Mouse (Mus musculus): ENCODE measurements around the gene 2410141K09Rik.
"Not testable (repeated sequence)": the region's sequence is repeated elsewhere in the genome, so short reads cannot be mapped to it uniquely, and the experiment has no call there.

The 2410141K09Rik gene

DNA sequence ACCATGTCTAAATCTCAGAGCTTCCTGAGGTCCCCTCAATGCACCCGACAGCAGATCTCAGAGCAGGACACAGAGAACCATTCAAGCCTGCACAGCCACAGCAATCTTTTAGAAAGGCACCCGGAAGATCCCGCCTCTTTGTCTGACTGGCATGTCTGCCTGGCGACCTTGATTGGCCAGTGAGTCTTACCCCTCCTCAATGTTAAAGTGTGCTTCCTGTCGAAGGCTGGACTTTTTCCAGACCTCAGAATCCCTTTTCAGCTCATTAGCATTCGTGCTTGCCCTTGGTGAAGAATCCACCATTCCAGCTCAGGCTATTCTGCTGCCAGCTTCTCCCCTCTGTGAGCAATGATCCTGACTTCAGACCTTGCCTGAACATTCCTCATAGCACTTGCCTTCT is at the start of gene 2410141K09Rik:
TSS of gene 2410141K09Rik (minus strand) at position 101 of the 400 bp plus-strand sequence.
- DNase-seq: not testable (repeated sequence)

DNA sequence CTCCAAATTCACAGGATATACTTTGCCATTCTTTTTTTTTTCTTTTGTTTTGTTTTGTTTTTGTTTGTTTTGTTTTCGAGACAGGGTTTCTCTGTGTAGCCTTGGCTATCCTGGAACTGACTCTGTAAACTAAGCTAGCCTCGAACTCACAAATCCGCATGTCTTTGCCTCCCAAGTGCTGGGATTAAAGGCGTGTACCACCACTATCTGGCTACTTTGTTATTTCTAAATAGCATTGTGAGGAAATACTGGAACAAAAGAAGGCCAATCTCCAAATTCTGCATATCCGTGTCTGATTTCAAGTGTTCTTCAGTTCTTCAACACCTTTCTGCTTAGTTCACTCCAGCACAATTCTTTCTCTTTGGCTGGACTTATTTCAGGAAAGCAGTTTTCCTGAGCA is 14.1 kb downstream of the 2410141K09Rik start:
- not testable (repeated sequence) for DNase-seq

- not testable (repeated sequence) for DNase-seq
Observed at GRCm38 (mm10) chr13:66414962-66415361, 26.0 kb downstream of the 2410141K09Rik start.

All from cerebellum, adult 11-12 months (tissue).